Mouse (Mus musculus) liver, embryonic 16.5 days (tissue): Measurements from ENCODE around the gene Asb4. TPM values are rescaled to one million over a fixed set of nuclear protein-coding genes. Genes with fewer than 3 reads are reported as not detected.
A peak's percentile ranks its signal among the peaks of the same experiment; 100 is the strongest.
"Not testable (repeated sequence)": the region's sequence is repeated elsewhere in the genome, so short reads cannot be mapped to it uniquely, and the experiment has no call there.

Experiments used
- ATAC-seq: fragments of 200-750 bp; cut with Nextera tagmentation; 2 replicates; pipeline ENCODE4 v1.8.0; 2017; ENCODE audit warnings: low read depth, mild to moderate bottlenecking, moderate number of reproducible peaks, moderate library complexity
- H3K27ac ChIP-seq: fragments of 300-500 bp; sonication (generic); 2 replicates; pipeline ENCODE4 v1.5.1; 2014; ENCODE audit warnings: mild to moderate bottlenecking, low read length
- H3K27me3 ChIP-seq: fragments of 300-500 bp; sonication (generic); 2 replicates; pipeline ENCODE4 v1.6.1; 2014; ENCODE audit warnings: low read depth, low read length, mixed read lengths; ENCODE audit not compliant: control insufficient read depth, insufficient read depth
- H3K36me3 ChIP-seq: fragments of 300-500 bp; sonication (generic); 2 replicates; pipeline ENCODE4 v1.6.1; 2014; ENCODE audit warnings: mild to moderate bottlenecking; ENCODE audit not compliant: control insufficient read depth, insufficient read depth
- H3K4me1 ChIP-seq: fragments of 300-500 bp; sonication (generic); 2 replicates; pipeline ENCODE4 v1.6.1; 2014; ENCODE audit warnings: low read depth, low read length, mixed read lengths; ENCODE audit not compliant: control insufficient read depth
- H3K4me2 ChIP-seq: fragments of 300-500 bp; sonication (generic); 2 replicates; pipeline ENCODE4 v1.6.1; 2014; ENCODE audit warnings: low read depth, low read length, mixed read lengths
- H3K4me3 ChIP-seq: fragments of 300-500 bp; sonication (generic); 2 replicates; pipeline ENCODE4 v1.5.1; 2014; ENCODE audit warnings: low read depth, mild to moderate bottlenecking, low read length
- H3K9ac ChIP-seq: fragments of 300-500 bp; sonication (generic); 2 replicates; pipeline ENCODE4 v1.6.1; 2014; ENCODE audit warnings: low read depth, low read length
- H3K9me3 ChIP-seq: fragments of 300-500 bp; sonication (generic); replicated peaks from 2 replicates; pipeline ENCODE4 v1.6.1; 2016; ENCODE audit warnings: low read length; ENCODE audit not compliant: control insufficient read depth
- WGBS: fragments of 180-500 bp; shearing (Covaris S2); extraction: QIAGEN DNeasy Blood & Tissue Kit; methylation state at CpG from one replicate; pipeline ENCODE4 v1.1.7; 2014; ENCODE audit not compliant: insufficient replicate concordance; 5-methylcytosine and 5-hydroxymethylcytosine counted together
- polyA plus RNA-seq: library from polyadenylated mRNA; unstranded; fragments of >200 nt; fragmentation: Nextera tagmentation; extraction: Ambion mirVana; gene quantifications from 2 replicates; pipeline ENCODE4 v1.2.1, GENCODE M21; 2015

The Asb4 gene
- 3.5 and 3.6 TPM in 2 replicates for polyA plus RNA-seq

DNA sequence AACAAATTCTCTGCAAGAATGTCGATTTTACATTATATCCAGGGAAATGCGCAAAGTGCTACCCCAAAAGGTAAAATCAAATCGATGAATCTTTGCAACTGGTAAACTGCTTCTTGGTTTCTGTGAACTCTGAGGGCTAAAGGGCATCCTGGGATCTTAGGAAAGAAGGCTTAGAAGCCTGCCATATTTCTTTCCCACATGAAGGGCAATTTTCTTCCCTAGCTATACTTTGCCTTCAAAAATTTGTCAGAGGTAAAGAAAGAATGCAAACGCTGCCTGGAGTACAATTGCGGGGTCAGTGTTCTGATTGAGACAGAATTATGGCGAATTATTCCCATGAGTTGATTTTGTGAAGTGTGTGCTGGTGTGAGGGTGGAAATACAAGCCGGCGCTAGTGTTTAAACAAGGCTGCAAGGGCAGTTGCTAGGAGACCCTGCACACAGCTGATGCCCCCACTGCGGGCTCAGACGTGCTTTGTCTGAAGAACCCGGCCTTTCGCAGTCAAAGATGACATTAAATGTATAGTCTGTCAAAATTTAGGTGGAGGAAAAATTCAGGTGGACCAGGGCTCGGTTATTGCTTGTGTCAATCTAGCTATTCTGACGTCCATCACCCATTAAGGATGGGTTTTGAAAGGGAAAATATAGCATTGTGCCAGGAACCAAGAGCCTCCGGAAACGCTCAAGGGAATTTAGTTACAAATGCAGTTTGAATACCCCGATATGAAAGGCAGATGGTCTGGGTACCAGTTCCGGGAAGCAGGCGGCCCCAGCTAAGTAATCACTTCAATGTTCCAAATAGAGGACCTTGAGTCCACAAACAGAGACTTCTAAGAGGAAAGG, at the start of gene Asb4:
Gene Asb4, plus strand, starts transcription at position 51 of the 842 bp plus-strand sequence.
- peaks cover 8% of the 10 kb centered on the region for H3K4me1 ChIP-seq
- H3K4me3 ChIP-seq: peak within 1 kb of the TSS; percentile 47

DNA sequence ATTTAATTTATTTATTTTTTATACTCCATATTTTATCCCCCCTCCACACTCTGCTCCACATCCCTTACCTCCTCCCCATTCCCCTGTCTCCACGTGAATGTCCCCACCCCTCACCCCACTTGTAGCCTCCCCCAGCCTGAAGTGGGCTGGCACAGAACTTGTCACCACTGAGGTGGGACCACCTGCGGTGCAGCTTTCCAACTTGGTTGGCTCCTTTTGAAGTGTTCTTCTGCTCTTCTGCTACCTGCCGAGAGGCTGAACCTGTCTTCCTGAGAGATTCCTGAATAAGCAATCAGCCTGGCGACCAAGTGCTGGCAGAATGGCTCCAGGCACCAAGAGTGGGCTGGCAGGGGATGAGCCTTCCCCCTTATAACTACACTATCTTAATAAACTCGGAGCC, 49.2 kb upstream of the Asb4 start:
- Histone ChIP-seq H3K4me3 (no peak overlapping the region), H3K27me3 (no peaks in the 10 kb centered on the region), H3K27ac (no peak overlapping the region), H3K4me2 (no peak overlapping the region), H3K4me1 (no peaks in the 10 kb centered on the region), H3K9me3 (no peaks in the 10 kb centered on the region), H3K9ac (no peak overlapping the region), H3K36me3 (no peaks in the 10 kb centered on the region)
- ATAC-seq: no peak
- WGBS: 71% methylated on average over 5 of the region's 5 CpGs

More for the DNA sequence above, at the start of gene Asb4:
- H3K36me3 ChIP-seq: no peaks in the 10 kb centered on the region
- no peaks in the 10 kb centered on the region for H3K9me3 ChIP-seq
- WGBS: 10% methylated on average over 19 of the region's 19 CpGs
- H3K9ac ChIP-seq: peak within 1 kb of the TSS; percentile 8; the same call in 1 of the 2 replicates
- no peak for ATAC-seq
- no peak within 1 kb of the TSS for H3K27ac ChIP-seq
- peak within 1 kb of the TSS; percentile 64 for H3K4me2 ChIP-seq
- H3K27me3 ChIP-seq: peaks cover 16% of the 10 kb centered on the region

DNA sequence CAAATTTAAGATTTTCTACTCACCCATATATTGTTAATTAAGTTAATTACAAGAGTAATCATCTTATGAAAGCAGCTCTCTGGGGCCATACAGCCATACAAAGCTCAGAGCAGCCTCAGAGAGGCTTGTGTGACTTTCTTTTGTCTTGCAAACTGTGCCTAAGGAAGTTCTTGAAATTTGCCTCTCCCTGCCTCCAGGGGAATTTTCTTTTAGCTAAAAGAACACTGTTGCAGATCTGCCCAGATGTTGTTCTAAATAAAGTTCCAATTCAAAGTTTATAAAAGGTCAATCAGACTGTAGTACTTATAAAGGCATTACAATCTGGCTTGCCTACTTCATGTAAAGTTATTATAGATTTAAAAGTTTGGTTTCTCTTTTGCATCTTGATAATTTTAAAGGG, 47.2 kb upstream of the Asb4 start:
- not testable (repeated sequence) for ATAC-seq, H3K4me2 ChIP-seq, H3K27ac ChIP-seq

DNA sequence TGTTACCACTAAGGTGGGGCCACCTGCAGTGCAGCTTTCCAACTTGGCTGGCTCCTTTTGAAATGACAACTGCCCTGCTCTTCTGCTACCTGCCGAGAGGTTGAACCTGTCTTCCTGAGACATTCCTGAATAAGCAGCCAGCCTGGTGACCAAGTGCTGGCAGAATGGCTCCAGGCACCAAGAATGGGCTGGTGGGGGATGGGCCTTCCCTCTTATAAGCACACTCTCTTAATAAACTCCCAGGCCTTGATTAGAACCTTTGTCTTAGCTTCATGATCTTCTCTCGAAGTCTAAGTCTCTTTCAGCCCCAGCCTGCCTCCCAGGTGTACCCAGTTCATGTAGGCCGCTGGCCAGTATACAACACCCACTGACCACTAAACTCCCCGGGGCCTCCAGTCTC, 44.4 kb upstream of the Asb4 start:
- H3K9me3 ChIP-seq, H3K9ac ChIP-seq, H3K27ac ChIP-seq, H3K4me2 ChIP-seq, H3K27me3 ChIP-seq, H3K4me1 ChIP-seq, ATAC-seq, H3K36me3 ChIP-seq, H3K4me3 ChIP-seq: not testable (repeated sequence)
- 67% methylated on average over 4 of the region's 4 CpGs for WGBS

More for the DNA sequence above, 47.2 kb upstream of the Asb4 start:
- not testable (repeated sequence) for H3K4me3 ChIP-seq, H3K4me1 ChIP-seq, H3K9ac ChIP-seq, H3K27me3 ChIP-seq, H3K9me3 ChIP-seq, H3K36me3 ChIP-seq

DNA sequence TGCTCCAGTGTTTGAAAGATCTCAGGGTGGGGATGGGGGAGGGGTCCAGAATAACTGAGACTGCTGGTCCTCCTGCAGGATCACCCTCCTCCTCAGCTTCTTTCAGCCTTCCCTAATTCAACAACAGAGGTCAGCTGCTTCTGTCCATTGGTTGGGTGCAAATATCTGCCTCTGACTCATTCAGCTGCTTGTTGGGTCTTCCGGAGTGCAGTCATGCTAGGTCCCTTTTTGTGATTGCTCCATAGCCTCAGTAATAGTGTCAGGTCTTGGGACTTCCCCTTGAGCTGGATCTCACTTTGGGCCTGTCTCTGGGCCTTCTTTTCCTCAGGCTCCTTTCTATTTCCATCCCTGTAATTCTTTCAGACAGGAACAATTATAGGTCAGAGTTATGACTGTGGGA, 43.9 kb upstream of the Asb4 start:
- not testable (repeated sequence) for H3K4me2 ChIP-seq, H3K27me3 ChIP-seq, H3K9ac ChIP-seq, H3K4me3 ChIP-seq, H3K9me3 ChIP-seq, H3K4me1 ChIP-seq, ATAC-seq, H3K27ac ChIP-seq, H3K36me3 ChIP-seq
- WGBS: 62% methylated on average over 1 of the region's 1 CpGs

DNA sequence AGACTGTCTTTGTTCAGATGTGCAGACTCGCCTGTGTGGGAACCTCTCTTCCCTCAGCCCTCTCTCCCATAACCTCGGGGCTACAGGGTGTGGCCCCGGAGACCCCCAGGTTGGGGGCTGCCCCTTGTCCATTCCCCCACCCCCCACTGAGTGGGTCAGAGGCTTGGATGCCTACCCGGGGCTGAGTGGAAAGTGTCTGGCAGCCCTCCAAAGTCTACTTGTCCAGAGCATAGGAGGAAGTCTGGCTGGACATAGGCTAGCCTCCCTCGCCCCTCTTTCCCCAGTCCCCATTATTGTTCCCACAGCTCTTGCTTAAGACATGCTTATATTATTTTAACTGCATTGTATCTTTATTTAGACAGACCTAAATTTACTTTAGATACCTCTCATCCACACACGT, 38.9 kb upstream of the Asb4 start:
- H3K4me1 ChIP-seq: no peaks in the 10 kb centered on the region
- no peak for ATAC-seq

DNA sequence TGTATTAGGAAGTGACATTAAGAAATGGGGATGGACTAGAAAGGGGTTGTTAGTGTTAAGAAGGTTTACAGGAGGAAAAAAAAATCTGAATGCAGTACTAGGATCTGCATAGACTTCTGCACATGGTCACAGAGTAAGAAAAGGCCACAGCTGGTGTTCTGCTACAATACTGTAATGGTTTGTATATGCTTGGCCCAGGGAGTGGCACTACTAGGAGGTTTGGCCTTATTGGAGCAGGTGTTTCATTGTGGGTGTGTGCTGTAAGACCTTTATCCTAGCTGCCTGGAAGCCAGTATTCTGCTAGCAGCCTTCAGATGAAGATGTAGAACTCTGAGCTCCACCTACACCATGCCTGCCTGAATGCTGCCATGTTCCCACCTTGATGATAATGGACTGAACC, 25.3 kb upstream of the Asb4 start:
- H3K27me3 ChIP-seq: no peaks in the 10 kb centered on the region
- H3K4me3 ChIP-seq: no peak overlapping the region
- no peaks in the 10 kb centered on the region for H3K4me1 ChIP-seq
- H3K27ac ChIP-seq: no peak overlapping the region
- no peak for ATAC-seq
- H3K9ac ChIP-seq: no peak overlapping the region
- H3K4me2 ChIP-seq: no peak overlapping the region
- no peaks in the 10 kb centered on the region for H3K9me3 ChIP-seq
- H3K36me3 ChIP-seq: no peaks in the 10 kb centered on the region

More for the DNA sequence above, 38.9 kb upstream of the Asb4 start:
- no peak overlapping the region for H3K4me3 ChIP-seq
- no peak overlapping the region for H3K27ac ChIP-seq
- no peaks in the 10 kb centered on the region for H3K36me3 ChIP-seq
- 53% methylated on average over 6 of the region's 6 CpGs for WGBS
- no peak overlapping the region for H3K4me2 ChIP-seq
- H3K27me3 ChIP-seq: no peaks in the 10 kb centered on the region
- no peak overlapping the region for H3K9ac ChIP-seq
- H3K9me3 ChIP-seq: no peaks in the 10 kb centered on the region

DNA sequence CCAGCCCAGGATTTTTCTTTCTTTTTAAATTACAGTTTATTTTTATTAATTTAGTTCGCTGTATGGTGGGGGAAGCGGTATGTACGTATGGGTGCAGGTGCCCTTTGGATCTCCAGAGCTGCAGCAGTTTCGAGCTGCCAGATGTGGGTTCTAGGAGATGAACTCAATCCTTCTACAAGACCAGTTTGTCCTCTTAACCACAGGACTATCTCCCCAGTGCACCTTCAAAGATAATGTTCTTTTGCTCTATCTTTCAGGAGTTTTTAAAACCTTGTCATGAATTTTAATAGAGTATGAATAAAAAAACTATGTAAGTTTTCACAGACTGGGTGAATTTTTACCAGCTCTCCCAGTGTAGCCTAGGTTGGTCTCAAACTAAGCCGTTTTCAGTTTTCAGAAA, 22.8 kb upstream of the Asb4 start:
- Histone ChIP-seq H3K27me3 (no peaks in the 10 kb centered on the region), H3K9ac (no peak overlapping the region), H3K36me3 (no peaks in the 10 kb centered on the region), H3K4me2 (no peak overlapping the region), H3K27ac (no peak overlapping the region), H3K4me1 (no peaks in the 10 kb centered on the region), H3K4me3 (no peak overlapping the region), H3K9me3 (no peaks in the 10 kb centered on the region)
- 40% methylated on average over 5 of the region's 5 CpGs for WGBS
- peak; percentile 53; the same call in 1 of the 2 replicates for ATAC-seq

DNA sequence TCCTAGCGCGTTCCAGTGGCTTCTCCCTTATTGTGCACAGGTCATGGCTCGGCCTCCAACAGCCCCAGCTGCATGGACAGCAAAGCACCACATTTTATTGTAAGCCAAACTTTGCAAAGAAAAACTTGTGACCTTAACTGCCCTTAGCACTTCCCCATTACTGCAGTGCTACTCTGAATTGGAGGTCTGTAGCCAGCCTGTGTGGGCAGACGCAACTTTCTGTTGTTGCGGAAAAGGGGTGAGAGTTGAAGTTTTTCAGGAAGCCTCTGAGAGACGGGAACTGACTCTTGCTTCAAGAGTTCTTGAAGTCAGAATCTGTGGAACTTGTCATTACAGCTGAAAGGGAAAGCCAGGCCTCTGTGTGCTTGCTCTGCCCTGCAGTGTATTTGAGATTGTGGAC, 21.2 kb upstream of the Asb4 start:
- WGBS: 68% methylated on average over 6 of the region's 6 CpGs

More for the DNA sequence above, 21.2 kb upstream of the Asb4 start:
- no peaks in the 10 kb centered on the region for H3K27me3 ChIP-seq
- H3K9me3 ChIP-seq: no peaks in the 10 kb centered on the region
- peak; percentile 35; the same call in 1 of the 2 replicates for ATAC-seq
- H3K27ac ChIP-seq: no peak overlapping the region
- no peak overlapping the region for H3K4me2 ChIP-seq
- no peaks in the 10 kb centered on the region for H3K4me1 ChIP-seq
- no peaks in the 10 kb centered on the region for H3K36me3 ChIP-seq
- no peak overlapping the region for H3K4me3 ChIP-seq
- no peak overlapping the region for H3K9ac ChIP-seq
